Mouse (Mus musculus): ENCODE results near the gene Fbll1.

- no peak for TF ChIP-seq ZC3H11A (IDR thresholded peaks at IDR 0.05; ENCODE audit: borderline replicate concordance, low read depth, low read length)
- TF ChIP-seq MAFK (IDR thresholded peaks at IDR 0.05; ENCODE audit: insufficient read depth, low read depth, low read length) = no peak
- no peak for TF ChIP-seq ZNF384 (IDR thresholded peaks at IDR 0.05; ENCODE audit: low read depth, low read length)
- no peak for TF ChIP-seq HCFC1 (IDR thresholded peaks at IDR 0.05; ENCODE audit: borderline replicate concordance, insufficient read depth, low read length)
- no peak for TF ChIP-seq CHD2 (IDR thresholded peaks at IDR 0.05; ENCODE audit: low read depth, low read length)
Observed at GRCm38 (mm10) chr11:35798495-35798820, 226 bp downstream of the Fbll1 start.

Measured in ES-E14 (cell line).